Mouse (Mus musculus) lung, postnatal 0 days (tissue): ENCODE data around the gene Necab3. TPM values are rescaled to one million over a fixed set of nuclear protein-coding genes. Genes with fewer than 3 reads are reported as not detected.

ENCODE experiments used
- ATAC-seq: fragments of 200-750 bp; cut with Nextera tagmentation; 2 replicates; pipeline ENCODE4 v1.8.0; 2017; ENCODE audit warnings: moderate library complexity
- DNase-seq: peaks from one replicate; pipeline ENCODE4 v3.0.0-alpha.2; 2016; ENCODE audit warnings: low spot score
- H3K27ac ChIP-seq: fragments of 300-500 bp; sonication (generic); 2 replicates; pipeline ENCODE4 v1.5.1; 2014; ENCODE audit warnings: antibody characterized with exemption, mild to moderate bottlenecking, low read length, mixed read lengths
- H3K27me3 ChIP-seq: fragments of 300-500 bp; sonication (generic); replicated peaks from 2 replicates; pipeline ENCODE4 v1.6.1; 2014; ENCODE audit warnings: low read length, mixed read lengths; ENCODE audit not compliant: insufficient read depth
- H3K36me3 ChIP-seq: fragments of 300-500 bp; sonication (generic); 2 replicates; pipeline ENCODE4 v1.6.1; 2014; ENCODE audit warnings: low read length, mixed read lengths; ENCODE audit not compliant: insufficient read depth
- H3K4me1 ChIP-seq: fragments of 300-500 bp; sonication (generic); 2 replicates; pipeline ENCODE4 v1.6.1; 2014; ENCODE audit warnings: antibody characterized with exemption, low read depth, low read length, mixed read lengths; ENCODE audit not compliant: insufficient read depth
- H3K4me2 ChIP-seq: fragments of 300-500 bp; sonication (generic); replicated peaks from 2 replicates; pipeline ENCODE4 v1.6.1; 2014; ENCODE audit warnings: low read depth, mild to moderate bottlenecking, low read length, moderate library complexity, mixed read lengths
- H3K4me3 ChIP-seq: fragments of 300-500 bp; sonication (generic); 2 replicates; pipeline ENCODE4 v1.5.1; 2014; ENCODE audit warnings: low read depth, low read length
- H3K9ac ChIP-seq: fragments of 300-500 bp; sonication (generic); replicated peaks from 2 replicates; pipeline ENCODE4 v1.6.1; 2014; ENCODE audit warnings: low read depth, mild to moderate bottlenecking
- H3K9me3 ChIP-seq: fragments of 300-500 bp; sonication (generic); 2 replicates; pipeline ENCODE4 v1.6.1; 2016; ENCODE audit warnings: low read length, mixed read lengths
- CTCF ChIP-seq: IDR thresholded peaks from 2 replicates; pipeline ENCODE4 v1.5.1; 2016; ENCODE audit warnings: antibody characterized with exemption, mild to moderate bottlenecking
- EP300 ChIP-seq: IDR thresholded peaks from 2 replicates; pipeline ENCODE4 v1.6.1; 2016; ENCODE audit warnings: antibody characterized with exemption, mild to moderate bottlenecking, control low read depth
- WGBS: fragments of 180-500 bp; shearing (Covaris S2); extraction: QIAGEN DNeasy Blood & Tissue Kit; methylation state at CpG from one replicate; pipeline ENCODE4 v1.1.7; 2014; 5-methylcytosine and 5-hydroxymethylcytosine counted together
- polyA plus RNA-seq: library from polyadenylated mRNA; unstranded; fragments of >200 nt; fragmentation: Nextera tagmentation; extraction: Ambion mirVana; gene quantifications from 2 replicates; pipeline ENCODE4 v1.2.1, GENCODE M21; 2015

The Necab3 gene
- polyA plus RNA-seq, 1 experiment from 2014 or later = 0.81 TPM

DNA sequence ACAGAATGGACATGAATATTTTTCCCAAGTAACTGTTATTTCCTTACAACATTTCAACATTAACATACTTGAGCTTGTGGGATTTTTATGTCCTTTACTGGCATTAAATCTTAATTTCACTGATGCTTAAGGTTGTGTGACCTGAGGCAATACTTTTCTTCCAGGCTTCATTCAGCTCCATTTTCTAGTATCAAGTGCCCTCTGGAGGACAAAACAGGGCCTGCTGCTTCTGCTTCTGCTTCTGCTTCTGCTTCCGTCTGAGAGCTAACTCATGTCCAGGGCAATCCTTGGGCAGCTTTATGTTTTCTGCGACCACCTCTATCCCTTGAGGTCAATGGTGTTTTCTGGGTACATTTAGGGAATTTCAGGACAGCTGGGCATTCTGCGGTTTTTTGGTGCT is 19.0 kb downstream of the Necab3 start:
- Histone ChIP-seq H3K27ac (no peak overlapping the region), H3K4me1 (no peaks in the 10 kb centered on the region), H3K27me3 (no peaks in the 10 kb centered on the region), H3K4me3 (no peak overlapping the region), H3K9me3 (no peaks in the 10 kb centered on the region), H3K4me2 (no peak overlapping the region), H3K9ac (no peak overlapping the region), H3K36me3 (peaks cover 7% of the 10 kb centered on the region; the same call in 1 of the 2 replicates)
- TF ChIP-seq CTCF (peak; percentile 75), EP300 (no peak)
- DNase-seq (peak; percentile 59), ATAC-seq (no peak)
- WGBS = 74% methylated on average over 3 of the region's 3 CpGs

GRCm38 (mm10) chr2:154538710-154539109 is 20.0 kb downstream of the Necab3 start:
- DNase-seq (no peak), ATAC-seq (no peak)
- no peaks in the 10 kb centered on the region for H3K4me1 ChIP-seq
- peaks cover 13% of the 10 kb centered on the region; the same call in 1 of the 2 replicates for H3K36me3 ChIP-seq
- H3K4me3 ChIP-seq = no peak overlapping the region
- H3K27ac ChIP-seq = no peak overlapping the region
- H3K27me3 ChIP-seq = no peaks in the 10 kb centered on the region
- H3K9me3 ChIP-seq = no peaks in the 10 kb centered on the region
- TF ChIP-seq CTCF (no peak), EP300 (no peak)
- 49% methylated on average over 3 of the region's 3 CpGs for WGBS
- no peak overlapping the region for H3K9ac ChIP-seq
- no peak overlapping the region for H3K4me2 ChIP-seq

GRCm38 (mm10) chr2:154538310-154538709 is 20.4 kb downstream of the Necab3 start:
- Histone ChIP-seq H3K36me3 (peaks cover 13% of the 10 kb centered on the region; the same call in 1 of the 2 replicates), H3K4me2 (no peak overlapping the region), H3K4me3 (no peak overlapping the region), H3K9ac (no peak overlapping the region), H3K9me3 (no peaks in the 10 kb centered on the region), H3K27me3 (no peaks in the 10 kb centered on the region), H3K27ac (no peak overlapping the region), H3K4me1 (no peaks in the 10 kb centered on the region)
- TF ChIP-seq CTCF = no peak
- no peak for TF ChIP-seq EP300
- WGBS = 65% methylated on average over 2 of the region's 2 CpGs
- ATAC-seq (no peak), DNase-seq (no peak)

GRCm38 (mm10) chr2:154534704-154535270 is 23.9 kb downstream of the Necab3 start:
- Histone ChIP-seq H3K9ac (no peak overlapping the region), H3K36me3 (peaks cover 18% of the 10 kb centered on the region; the same call in 1 of the 2 replicates), H3K4me1 (no peaks in the 10 kb centered on the region), H3K9me3 (no peaks in the 10 kb centered on the region), H3K4me2 (no peak overlapping the region), H3K27ac (no peak overlapping the region), H3K27me3 (no peaks in the 10 kb centered on the region), H3K4me3 (no peak overlapping the region)
- WGBS = 90% methylated on average over 12 of the region's 12 CpGs
- TF ChIP-seq EP300 (no peak), CTCF (no peak)
- ATAC-seq (no peak), DNase-seq (no peak)

DNA sequence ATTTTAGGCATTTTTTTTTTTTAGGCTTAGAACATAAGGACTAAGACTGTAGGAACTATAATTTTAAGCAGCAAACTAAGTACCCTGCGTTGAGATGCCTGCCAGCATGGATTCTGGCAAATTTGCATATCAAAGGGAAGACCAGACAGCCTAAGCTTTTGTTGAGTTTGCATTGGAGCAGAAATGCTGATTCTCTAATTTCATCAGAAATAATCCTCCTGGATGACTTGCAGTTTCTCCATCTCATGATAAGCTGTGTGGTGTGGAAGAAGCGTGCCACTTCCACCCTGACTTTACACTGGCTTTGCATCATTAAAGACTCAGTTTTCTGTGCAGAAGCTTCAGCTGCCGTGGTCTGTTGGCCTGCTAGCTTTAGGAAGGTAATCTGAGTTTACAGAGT is 25.8 kb downstream of the Necab3 start:
- ATAC-seq (no peak), DNase-seq (no peak)
- H3K27ac ChIP-seq = no peak overlapping the region
- H3K36me3 ChIP-seq = peaks cover 18% of the 10 kb centered on the region; the same call in 1 of the 2 replicates
- TF ChIP-seq CTCF = no peak
- TF ChIP-seq EP300 = no peak
- no peak overlapping the region for H3K9ac ChIP-seq
- no peaks in the 10 kb centered on the region for H3K4me1 ChIP-seq
- H3K4me2 ChIP-seq = no peak overlapping the region
- H3K9me3 ChIP-seq = no peaks in the 10 kb centered on the region
- no peak overlapping the region for H3K4me3 ChIP-seq
- WGBS = 78% methylated on average over 3 of the region's 3 CpGs
- no peaks in the 10 kb centered on the region for H3K27me3 ChIP-seq

DNA sequence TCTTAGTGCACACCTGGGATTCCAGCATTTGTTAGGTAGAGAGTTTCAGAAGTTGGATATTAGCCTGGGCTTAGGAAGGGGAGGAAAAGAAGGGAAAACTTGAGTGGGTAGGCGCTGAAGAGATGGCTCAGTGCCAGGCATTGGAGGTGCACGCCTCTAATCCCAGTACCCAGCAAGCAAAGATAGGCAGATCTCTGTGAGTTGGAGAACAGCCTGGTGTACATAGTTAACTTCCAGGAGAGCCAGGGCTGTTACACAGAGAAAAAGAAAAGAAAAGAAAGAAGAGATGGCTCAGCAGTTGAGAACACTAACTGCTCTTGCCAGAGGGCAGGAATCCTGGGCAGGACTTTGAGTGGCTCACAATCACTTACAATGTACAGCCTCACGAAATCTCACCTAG is 32.2 kb downstream of the Necab3 start:
- 65% methylated on average over 3 of the region's 3 CpGs for WGBS
- peak; percentile 21; the same call in 1 of the 2 replicates for ATAC-seq
- no peak for DNase-seq

More for the DNA sequence above, 32.2 kb downstream of the Necab3 start:
- H3K9me3 ChIP-seq = no peaks in the 10 kb centered on the region
- H3K27ac ChIP-seq = no peak overlapping the region
- H3K27me3 ChIP-seq = no peaks in the 10 kb centered on the region
- TF ChIP-seq EP300 (no peak), CTCF (no peak)
- H3K4me1 ChIP-seq = no peaks in the 10 kb centered on the region
- H3K4me2 ChIP-seq = no peak overlapping the region
- H3K9ac ChIP-seq = no peak overlapping the region
- H3K36me3 ChIP-seq = peaks cover 5% of the 10 kb centered on the region; the same call in 1 of the 2 replicates
- no peak overlapping the region for H3K4me3 ChIP-seq
